Mouse (Mus musculus): ENCODE measurements around the gene Gje1. TPM values are rescaled to one million over a fixed set of nuclear protein-coding genes. Genes with fewer than 3 reads are reported as not detected.
A peak's percentile ranks its signal among the peaks of the same experiment; 100 is the strongest.

Gje1 gene
- not detected in 2 replicates for polyA plus RNA-seq (2014; fragmentation: Nextera tagmentation; extraction: Ambion mirVana)

GRCm38 (mm10) chr10:14718114-14718513 is at the start of gene Gje1:
Gene Gje1 (minus strand): TSS chr10:14718214.
- 50% methylated on average over 3 of the region's 3 CpGs for WGBS (ENCODE audit: insufficient replicate concordance)
- H3K9me3 ChIP-seq (replicated peaks; ENCODE audit: control insufficient read depth, low read length): no peaks in the 10 kb centered on the region
- H3K4me3 ChIP-seq (ENCODE audit: low read depth, low read length): no peak within 1 kb of the TSS
- H3K4me1 ChIP-seq (ENCODE audit: control insufficient read depth, insufficient read depth, low read length): no peaks in the 10 kb centered on the region
- no peaks in the 10 kb centered on the region for H3K27me3 ChIP-seq (ENCODE audit: control insufficient read depth, insufficient read depth, low read length)
- no peak within 1 kb of the TSS for H3K27ac ChIP-seq (ENCODE audit: low read depth, low read length)
- no peak within 1 kb of the TSS for H3K9ac ChIP-seq (ENCODE audit: low read depth, low read length)
- no peak for ATAC-seq (replicated peaks; ENCODE audit: insufficient number of reproducible peaks, low FRiP score, low TSS enrichment)
- H3K36me3 ChIP-seq (ENCODE audit: control insufficient read depth, insufficient read depth, low read length): no peaks in the 10 kb centered on the region
- H3K4me2 ChIP-seq: no peak within 1 kb of the TSS

DNA sequence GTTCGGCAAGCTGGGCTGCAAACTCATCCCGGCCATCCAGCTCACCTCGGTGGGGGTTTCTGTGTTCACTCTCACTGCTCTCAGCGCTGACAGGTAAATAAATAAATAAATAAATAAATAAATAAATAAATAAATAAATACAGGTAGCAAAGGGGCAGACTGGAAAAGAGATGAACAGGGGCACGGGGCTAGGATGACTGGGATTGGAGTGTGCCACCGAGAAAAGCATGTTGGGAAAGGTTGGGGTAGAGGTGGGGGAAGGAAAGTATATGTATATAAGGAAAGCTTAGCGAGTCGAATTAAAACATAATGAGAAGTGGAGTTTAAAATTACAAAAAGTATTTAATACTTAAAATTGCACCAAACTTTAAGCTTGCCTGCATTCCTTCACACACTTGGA is 42.6 kb upstream of the Gje1 start:
- peak overlapping the region; percentile 86 for H3K4me2 ChIP-seq
- H3K4me1 ChIP-seq (ENCODE audit: control insufficient read depth, insufficient read depth, low read length): no peaks in the 10 kb centered on the region
- H3K4me3 ChIP-seq (ENCODE audit: low read depth, low read length): peak overlapping the region; percentile 47
- H3K36me3 ChIP-seq (ENCODE audit: control insufficient read depth, insufficient read depth, low read length): no peaks in the 10 kb centered on the region
- peaks cover 10% of the 10 kb centered on the region; the same call in 1 of the 2 replicates for H3K27me3 ChIP-seq (ENCODE audit: control insufficient read depth, insufficient read depth, low read length)
- no peak overlapping the region for H3K9ac ChIP-seq (ENCODE audit: low read depth, low read length)
- no peak overlapping the region for H3K27ac ChIP-seq (ENCODE audit: low read depth, low read length)
- no peaks in the 10 kb centered on the region for H3K9me3 ChIP-seq (replicated peaks; ENCODE audit: control insufficient read depth, low read length)
- ATAC-seq (replicated peaks; ENCODE audit: insufficient number of reproducible peaks, low FRiP score, low TSS enrichment): no peak
- 22% methylated on average over 8 of the region's 8 CpGs for WGBS (ENCODE audit: insufficient replicate concordance)

DNA sequence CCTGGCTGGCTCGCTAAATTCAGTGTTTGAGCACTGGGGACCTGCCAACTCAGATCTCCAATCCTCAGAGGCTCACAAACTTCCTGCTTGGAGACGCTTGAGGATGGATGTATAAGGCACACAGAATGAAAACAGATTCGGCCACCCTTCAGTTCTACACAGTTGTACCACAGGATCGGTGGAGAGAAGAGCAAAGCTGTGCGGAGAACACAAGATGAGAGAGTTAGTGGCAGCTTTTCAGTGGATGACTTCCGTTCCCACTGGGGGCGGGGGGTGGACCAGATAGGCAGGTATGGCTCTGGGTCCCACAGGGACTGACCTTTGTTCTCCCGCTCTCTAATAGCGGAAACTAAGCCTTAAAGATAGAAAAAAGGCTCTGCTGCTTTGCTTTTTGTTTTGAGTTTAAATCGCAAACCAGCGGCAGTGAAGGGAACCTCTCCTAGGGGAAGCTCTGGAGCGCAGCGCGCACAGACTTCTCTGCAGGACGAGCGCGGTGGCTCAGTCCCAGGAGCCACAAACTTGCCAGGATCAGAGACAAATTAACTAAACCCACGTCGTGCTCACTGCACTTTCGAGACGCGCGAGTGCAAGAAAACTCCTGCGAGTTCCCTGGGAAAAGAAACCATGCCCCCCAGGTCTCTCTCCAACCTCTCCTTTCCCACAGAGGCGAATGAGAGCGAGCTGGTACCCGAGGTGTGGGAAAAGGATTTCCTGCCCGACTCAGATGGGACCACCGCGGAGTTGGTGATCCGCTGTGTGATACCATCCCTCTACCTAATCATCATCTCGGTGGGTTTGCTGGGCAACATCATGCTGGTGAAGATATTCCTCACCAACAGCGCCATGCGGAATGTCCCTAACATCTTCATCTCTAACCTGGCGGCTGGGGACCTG is 41.9 kb upstream of the Gje1 start:
- H3K27me3 ChIP-seq (ENCODE audit: control insufficient read depth, insufficient read depth, low read length): peaks cover 10% of the 10 kb centered on the region; the same call in 1 of the 2 replicates
- no peaks in the 10 kb centered on the region for H3K4me1 ChIP-seq (ENCODE audit: control insufficient read depth, insufficient read depth, low read length)
- WGBS (ENCODE audit: insufficient replicate concordance): 3% methylated on average over 35 of the region's 35 CpGs
- peak overlapping the region; percentile 86 for H3K4me2 ChIP-seq
- ATAC-seq (replicated peaks; ENCODE audit: insufficient number of reproducible peaks, low FRiP score, low TSS enrichment): no peak; the same call in 1 of the 2 replicates
- H3K9ac ChIP-seq (ENCODE audit: low read depth, low read length): no peak overlapping the region; the same call in 1 of the 2 replicates
- H3K27ac ChIP-seq (ENCODE audit: low read depth, low read length): no peak overlapping the region
- peak overlapping the region; percentile 47 for H3K4me3 ChIP-seq (ENCODE audit: low read depth, low read length)
- no peaks in the 10 kb centered on the region for H3K36me3 ChIP-seq (ENCODE audit: control insufficient read depth, insufficient read depth, low read length)
- H3K9me3 ChIP-seq (replicated peaks; ENCODE audit: control insufficient read depth, low read length): no peaks in the 10 kb centered on the region

DNA sequence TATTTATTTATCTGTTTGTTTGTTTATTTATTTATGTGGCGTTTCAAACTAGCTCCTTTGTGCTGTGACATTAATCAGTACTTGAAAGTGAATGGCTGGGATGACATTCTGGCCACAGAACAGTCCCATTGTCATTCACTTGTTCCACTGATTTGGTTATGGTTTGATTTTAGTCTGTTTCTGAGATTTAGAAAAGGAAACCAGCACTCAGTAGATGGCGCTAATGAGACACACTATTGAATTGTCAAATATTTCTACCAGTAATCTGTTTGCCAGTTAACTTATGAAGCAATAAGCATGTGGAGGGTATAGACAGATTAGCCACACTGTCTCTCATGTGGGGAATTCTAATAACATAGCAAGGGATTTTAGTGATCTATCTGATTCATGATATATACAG is 16.3 kb upstream of the Gje1 start:
- WGBS (ENCODE audit: insufficient replicate concordance): 7% methylated on average over 2 of the region's 2 CpGs
- H3K9me3 ChIP-seq (replicated peaks; ENCODE audit: control insufficient read depth, low read length): no peaks in the 10 kb centered on the region
- no peaks in the 10 kb centered on the region for H3K27me3 ChIP-seq (ENCODE audit: control insufficient read depth, insufficient read depth, low read length)
- H3K4me2 ChIP-seq: no peak overlapping the region
- H3K4me1 ChIP-seq (ENCODE audit: control insufficient read depth, insufficient read depth, low read length): no peaks in the 10 kb centered on the region
- no peak overlapping the region for H3K9ac ChIP-seq (ENCODE audit: low read depth, low read length)
- H3K36me3 ChIP-seq (ENCODE audit: control insufficient read depth, insufficient read depth, low read length): no peaks in the 10 kb centered on the region
- H3K27ac ChIP-seq (ENCODE audit: low read depth, low read length): no peak overlapping the region
- no peak overlapping the region for H3K4me3 ChIP-seq (ENCODE audit: low read depth, low read length)
- ATAC-seq (replicated peaks; ENCODE audit: insufficient number of reproducible peaks, low FRiP score, low TSS enrichment): no peak

DNA sequence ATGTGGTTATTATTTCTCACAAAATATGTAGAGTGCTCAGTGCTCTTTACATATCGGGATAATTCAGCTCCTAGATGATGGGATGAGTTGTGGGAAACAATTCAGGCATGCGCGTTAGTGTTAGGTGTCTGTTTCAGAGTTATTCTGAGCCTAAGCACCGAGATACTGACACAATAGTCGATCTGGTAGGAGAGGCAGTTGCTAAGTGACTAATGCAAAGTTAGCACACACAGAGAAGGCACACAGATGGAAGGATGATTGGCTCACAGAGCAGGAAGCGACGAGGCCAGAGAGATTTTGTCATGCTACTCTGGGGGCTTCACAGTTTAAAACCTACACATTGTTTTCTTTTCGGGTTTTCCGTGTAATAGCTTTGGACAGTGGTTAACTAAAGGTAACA is 7.7 kb upstream of the Gje1 start:
- no peaks in the 10 kb centered on the region for H3K4me1 ChIP-seq (ENCODE audit: control insufficient read depth, insufficient read depth, low read length)
- H3K9me3 ChIP-seq (replicated peaks; ENCODE audit: control insufficient read depth, low read length): no peaks in the 10 kb centered on the region
- no peak for ATAC-seq (replicated peaks; ENCODE audit: insufficient number of reproducible peaks, low FRiP score, low TSS enrichment)
- 55% methylated on average over 9 of the region's 9 CpGs for WGBS (ENCODE audit: insufficient replicate concordance)
- H3K4me3 ChIP-seq (ENCODE audit: low read depth, low read length): no peak overlapping the region
- H3K9ac ChIP-seq (ENCODE audit: low read depth, low read length): no peak overlapping the region
- no peaks in the 10 kb centered on the region for H3K36me3 ChIP-seq (ENCODE audit: control insufficient read depth, insufficient read depth, low read length)
- no peak overlapping the region for H3K27ac ChIP-seq (ENCODE audit: low read depth, low read length)
- H3K4me2 ChIP-seq: no peak overlapping the region
- H3K27me3 ChIP-seq (ENCODE audit: control insufficient read depth, insufficient read depth, low read length): no peaks in the 10 kb centered on the region

DNA sequence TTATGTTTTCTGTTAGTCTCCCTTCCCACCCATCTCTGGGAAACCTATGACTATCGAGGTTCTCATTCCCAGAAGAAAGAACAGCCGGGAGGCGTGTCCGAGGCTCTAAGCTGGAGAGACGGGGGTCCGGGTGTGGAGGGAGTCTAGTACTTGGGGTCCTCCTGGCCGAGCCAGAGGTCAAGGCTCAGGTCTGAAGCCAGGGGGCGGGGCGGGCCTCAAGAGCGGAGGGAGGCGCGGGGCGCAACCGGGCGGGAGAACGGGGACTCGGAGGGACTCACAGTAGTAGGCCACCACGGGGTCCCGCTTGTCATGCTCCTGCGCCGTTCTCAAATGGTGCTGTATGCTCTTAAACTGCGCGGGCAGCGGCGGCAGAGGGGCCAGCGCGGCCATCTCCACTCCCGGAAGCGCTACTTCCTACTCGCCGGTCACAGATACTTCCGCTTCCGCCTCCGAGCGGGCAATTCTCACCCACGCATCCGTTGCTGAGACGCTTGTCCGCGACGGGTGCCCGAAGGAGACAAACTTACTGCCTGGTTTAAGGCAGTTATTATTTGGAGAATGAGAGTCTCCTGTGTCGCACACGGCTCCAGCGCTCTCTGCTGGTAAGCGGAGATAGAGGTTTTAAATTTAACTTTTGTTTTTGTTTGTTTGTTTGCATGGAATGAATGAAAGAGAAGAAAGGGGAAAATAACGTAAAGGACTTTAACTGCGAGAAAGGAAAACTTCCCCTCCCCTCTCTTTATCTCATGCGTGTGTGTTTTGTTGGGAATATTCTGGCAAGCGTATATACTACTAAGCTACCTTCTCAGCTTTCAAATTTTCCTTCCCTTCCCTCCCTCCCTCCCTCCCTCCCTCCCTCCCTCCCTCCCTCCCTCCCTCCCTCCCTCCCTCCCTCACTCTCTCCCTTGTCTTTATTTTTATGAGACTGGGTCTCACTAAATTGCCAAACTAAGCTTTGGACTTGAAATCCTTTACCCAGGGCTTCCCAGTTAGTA is 12.6 kb downstream of the Gje1 start, which contains the start of the genes Vta1 and Nmbr:
TSS of gene Vta1 (minus strand) at position 489 of the 995 bp plus-strand sequence.
TSS of gene Nmbr (plus strand) at position 520 of the 995 bp plus-strand sequence.
- peak within 1 kb of the TSS; percentile 90 for H3K9ac ChIP-seq (ENCODE audit: low read depth, low read length)
- peak within 1 kb of the TSS; percentile 91 for H3K4me3 ChIP-seq (ENCODE audit: low read depth, low read length)
- no peaks in the 10 kb centered on the region for H3K27me3 ChIP-seq (ENCODE audit: control insufficient read depth, insufficient read depth, low read length)
- WGBS (ENCODE audit: insufficient replicate concordance): under 1% methylated on average over 50 of the region's 50 CpGs
- H3K4me2 ChIP-seq: peak within 1 kb of the TSS; percentile 73
- peak; percentile 96 for ATAC-seq (replicated peaks; ENCODE audit: insufficient number of reproducible peaks, low FRiP score, low TSS enrichment)
- peak within 1 kb of the TSS; percentile 75 for H3K27ac ChIP-seq (ENCODE audit: low read depth, low read length)
- H3K4me1 ChIP-seq (ENCODE audit: control insufficient read depth, insufficient read depth, low read length): peaks cover 6% of the 10 kb centered on the region; the same call in 1 of the 2 replicates
- no peaks in the 10 kb centered on the region for H3K36me3 ChIP-seq (ENCODE audit: control insufficient read depth, insufficient read depth, low read length)
- H3K9me3 ChIP-seq (replicated peaks; ENCODE audit: control insufficient read depth, low read length): no peaks in the 10 kb centered on the region

DNA sequence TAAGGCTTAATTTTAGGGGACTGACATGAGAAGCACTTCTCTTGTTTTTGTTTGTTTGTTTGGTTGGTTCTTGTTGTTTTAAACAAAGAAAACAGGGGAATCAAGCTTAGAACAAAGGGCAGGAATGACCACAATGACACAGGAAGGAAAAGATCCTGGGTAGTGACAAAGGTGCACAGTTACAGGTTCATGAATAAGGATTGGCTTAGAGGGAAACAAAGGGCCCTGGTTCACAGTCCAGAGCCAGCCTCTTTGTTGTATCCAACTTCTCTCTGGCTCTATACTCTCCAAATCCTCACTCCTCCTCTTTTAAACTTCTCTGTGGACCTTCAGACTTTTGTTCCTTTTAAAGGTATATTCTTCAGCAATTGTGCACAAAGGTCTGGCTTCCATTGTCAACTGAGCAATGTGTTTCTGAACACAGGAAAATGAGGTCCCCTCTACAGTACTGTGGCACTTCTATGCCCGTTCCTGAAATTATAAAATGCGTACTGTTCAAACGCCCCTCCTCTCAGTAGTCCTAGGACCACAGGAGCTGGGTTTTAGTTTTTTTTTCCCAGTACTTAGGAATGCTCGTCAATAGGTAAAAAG is 14.1 kb downstream of the Gje1 start:
- no peak for ATAC-seq (replicated peaks; ENCODE audit: insufficient number of reproducible peaks, low FRiP score, low TSS enrichment)
- Histone ChIP-seq H3K9me3 (replicated peaks; ENCODE audit: control insufficient read depth, low read length) (no peaks in the 10 kb centered on the region), H3K4me2 (peak overlapping the region; percentile 73), H3K9ac (ENCODE audit: low read depth, low read length) (peak overlapping the region; percentile 90; the same call in 1 of the 2 replicates), H3K27me3 (ENCODE audit: control insufficient read depth, insufficient read depth, low read length) (no peaks in the 10 kb centered on the region), H3K4me3 (ENCODE audit: low read depth, low read length) (peak overlapping the region; percentile 91; the same call in 1 of the 2 replicates), H3K4me1 (ENCODE audit: control insufficient read depth, insufficient read depth, low read length) (peaks cover 6% of the 10 kb centered on the region; the same call in 1 of the 2 replicates), H3K27ac (ENCODE audit: low read depth, low read length) (no peak overlapping the region), H3K36me3 (ENCODE audit: control insufficient read depth, insufficient read depth, low read length) (no peaks in the 10 kb centered on the region)
- WGBS (ENCODE audit: insufficient replicate concordance): 66% methylated on average over 4 of the region's 4 CpGs

DNA sequence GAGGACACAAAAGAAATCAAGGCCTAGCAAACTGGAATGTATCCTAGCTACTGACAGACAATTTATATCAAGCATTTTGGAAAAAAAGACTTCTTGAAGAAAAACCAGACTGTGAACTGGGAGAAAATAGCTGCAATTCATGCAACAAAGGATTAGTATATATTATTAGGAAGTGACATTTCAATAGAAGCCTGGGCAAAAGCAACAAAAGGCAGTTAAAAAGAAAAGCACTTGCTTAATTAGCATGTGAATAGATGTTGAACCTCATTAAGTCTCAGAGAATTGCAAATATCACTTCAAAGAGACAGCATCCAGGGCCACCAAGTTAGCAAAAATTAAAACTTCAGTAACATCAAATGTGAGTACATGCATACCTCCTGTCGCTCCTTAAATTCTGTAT is 14.8 kb downstream of the Gje1 start:
- ATAC-seq (replicated peaks; ENCODE audit: insufficient number of reproducible peaks, low FRiP score, low TSS enrichment): no peak
- 92% methylated on average over 1 of the region's 1 CpGs for WGBS (ENCODE audit: insufficient replicate concordance)
- no peaks in the 10 kb centered on the region for H3K27me3 ChIP-seq (ENCODE audit: control insufficient read depth, insufficient read depth, low read length)
- no peak overlapping the region for H3K27ac ChIP-seq (ENCODE audit: low read depth, low read length)
- no peaks in the 10 kb centered on the region for H3K9me3 ChIP-seq (replicated peaks; ENCODE audit: control insufficient read depth, low read length)
- no peak overlapping the region for H3K4me3 ChIP-seq (ENCODE audit: low read depth, low read length)
- no peak overlapping the region for H3K9ac ChIP-seq (ENCODE audit: low read depth, low read length)
- no peaks in the 10 kb centered on the region for H3K36me3 ChIP-seq (ENCODE audit: control insufficient read depth, insufficient read depth, low read length)
- H3K4me1 ChIP-seq (ENCODE audit: control insufficient read depth, insufficient read depth, low read length): peaks cover 6% of the 10 kb centered on the region; the same call in 1 of the 2 replicates
- H3K4me2 ChIP-seq: no peak overlapping the region; the same call in 1 of the 2 replicates

All from heart, embryonic 11.5 days (tissue).